Mouse (Mus musculus) E14TG2a.4 (cell line): ENCODE results near the gene Tmem246.

Experiments used
- H3K27me3 ChIP-seq: 2 replicates; pipeline ENCODE4 v1.6.1; 2014; ENCODE audit warnings: low read length, control low read depth; ENCODE audit not compliant: insufficient read depth
- H3K36me3 ChIP-seq: 2 replicates; pipeline ENCODE4 v1.6.1; 2014; ENCODE audit warnings: low read length, control low read depth; ENCODE audit not compliant: insufficient read depth
- H3K4me1 ChIP-seq: replicated peaks from 2 replicates; pipeline ENCODE4 v1.6.1; 2014; ENCODE audit warnings: low read depth, low read length, control low read depth
- H3K4me3 ChIP-seq: replicated peaks from 2 replicates; pipeline ENCODE4 v1.5.1; 2014; ENCODE audit warnings: mild to moderate bottlenecking, low read length
- H3K9me3 ChIP-seq: 2 replicates; pipeline ENCODE4 v1.6.1; 2014; ENCODE audit warnings: low read length, control low read depth
- CTCF ChIP-seq: conservative IDR thresholded peaks from 2 replicates; pipeline ENCODE4 v1.5.1; 2014; ENCODE audit warnings: low read length
- NANOG ChIP-seq: IDR thresholded peaks from 2 replicates; pipeline ENCODE4 v1.6.1; 2014; ENCODE audit warnings: borderline replicate concordance, low read length, mixed read lengths
- POU5F1 ChIP-seq: IDR thresholded peaks from 2 replicates; pipeline ENCODE4 v1.6.1; 2014; ENCODE audit warnings: low read length, borderline replicate concordance

The Tmem246 gene

GRCm38 (mm10) chr4:49535675-49536294, 61.9 kb downstream of the Tmem246 start:
- no peak overlapping the region for H3K4me3 ChIP-seq
- H3K36me3 ChIP-seq: no peaks in the 10 kb centered on the region
- no peaks in the 10 kb centered on the region for H3K27me3 ChIP-seq
- no peak for TF ChIP-seq CTCF
- no peaks in the 10 kb centered on the region for H3K9me3 ChIP-seq
- no peaks in the 10 kb centered on the region for H3K4me1 ChIP-seq

DNA sequence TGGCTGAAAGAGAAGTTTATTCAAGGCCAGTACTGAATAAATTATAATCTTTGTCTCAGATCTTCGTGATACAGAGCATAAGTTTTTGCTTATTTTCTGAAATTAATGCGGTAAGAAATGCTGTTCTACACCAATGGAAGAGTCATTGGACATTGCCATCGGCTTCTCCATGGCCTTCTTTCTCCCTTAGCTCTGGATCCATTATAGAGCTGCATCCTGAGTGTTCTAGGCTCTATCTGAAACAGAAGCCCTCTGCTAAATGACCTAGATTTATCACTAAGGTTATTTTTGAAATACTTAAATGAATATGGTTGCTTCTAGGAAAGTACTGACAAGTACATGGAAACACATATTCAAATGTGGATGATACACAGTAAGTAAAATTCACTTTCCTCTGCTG, 62.6 kb downstream of the Tmem246 start:
- TF ChIP-seq NANOG: no peak
- no peak for TF ChIP-seq POU5F1
- no peak for TF ChIP-seq CTCF
- H3K27me3 ChIP-seq: no peaks in the 10 kb centered on the region

More for the DNA sequence above, 62.6 kb downstream of the Tmem246 start:
- no peaks in the 10 kb centered on the region for H3K9me3 ChIP-seq
- H3K4me3 ChIP-seq: no peak overlapping the region
- H3K36me3 ChIP-seq: peaks cover 3% of the 10 kb centered on the region; the same call in 1 of the 2 replicates
- no peaks in the 10 kb centered on the region for H3K4me1 ChIP-seq
